Mouse (Mus musculus) natural killer cell, adult 2 months (primary cell): ENCODE data around the gene Ropn1l.
A peak's percentile ranks its signal among the peaks of the same experiment; 100 is the strongest.

Experiments
- DNase-seq, 2 experiments: peaks; one replicate each; pipeline ENCODE4 v3.0.0; 2022; ENCODE audit warnings: low spot score in 2 of 2

Ropn1l gene

DNA sequence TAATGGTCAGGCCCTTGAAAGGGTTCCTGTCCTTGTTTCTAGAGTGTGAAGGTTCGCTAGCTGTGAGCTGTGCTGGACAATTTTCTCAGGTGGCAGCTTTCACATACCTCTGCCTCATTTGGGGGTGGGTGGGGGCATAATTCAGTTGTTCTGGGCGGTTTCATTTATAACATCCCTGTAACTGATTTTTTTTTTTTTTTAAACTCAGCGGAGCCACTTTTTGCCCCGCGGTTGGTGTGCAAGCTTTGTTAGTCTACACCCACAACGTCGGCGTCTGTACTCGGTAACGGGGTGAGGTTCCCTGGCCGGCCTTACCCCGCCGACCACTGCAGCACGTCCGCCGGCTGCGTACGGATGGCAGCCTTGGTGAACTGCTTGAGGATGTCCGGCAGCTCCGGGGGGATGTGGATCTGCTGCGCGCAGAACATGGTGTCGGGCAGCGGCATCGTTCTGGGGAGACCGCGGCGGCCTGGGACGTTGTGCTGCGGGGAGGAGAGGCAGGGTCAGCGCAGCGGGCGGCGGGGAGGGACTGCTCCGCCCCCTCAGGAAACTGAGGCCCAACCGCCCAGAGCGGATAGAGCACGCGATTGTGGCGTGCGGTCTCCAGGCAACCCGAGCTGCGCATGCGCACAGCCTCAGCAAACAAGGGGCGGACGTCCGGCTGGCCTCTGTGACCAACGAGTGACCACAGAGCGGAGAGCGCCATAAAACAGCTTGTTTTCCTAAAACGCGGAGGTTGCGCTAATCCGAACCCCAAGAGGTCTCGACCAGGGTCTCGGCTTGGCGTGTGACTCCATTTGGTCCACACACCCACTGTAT, at the start of gene Ropn1l:
TSS of gene Ropn1l (minus strand) at position 640 of the 819 bp plus-strand sequence.
- peak; percentile 73 to 81 for DNase-seq

DNA sequence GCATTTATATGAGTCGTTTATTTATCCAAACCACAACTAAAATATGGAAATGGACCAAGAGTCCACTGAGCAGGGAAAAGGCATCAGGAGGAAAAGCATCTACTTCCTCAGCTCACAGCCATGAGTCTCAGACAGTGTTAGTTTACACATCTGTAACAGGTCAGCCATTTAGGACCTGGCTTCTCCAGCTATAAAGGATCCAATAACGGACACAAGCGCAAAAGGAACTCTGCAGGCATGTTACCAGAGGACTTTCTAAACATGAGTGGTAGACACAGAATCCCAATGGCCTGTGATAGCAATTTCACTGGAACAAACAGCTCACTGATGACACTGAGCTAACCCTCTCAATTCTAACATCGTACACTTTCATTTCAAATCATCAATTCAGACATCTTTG, 49.5 kb upstream of the Ropn1l start:
- DNase-seq = no peak

DNA sequence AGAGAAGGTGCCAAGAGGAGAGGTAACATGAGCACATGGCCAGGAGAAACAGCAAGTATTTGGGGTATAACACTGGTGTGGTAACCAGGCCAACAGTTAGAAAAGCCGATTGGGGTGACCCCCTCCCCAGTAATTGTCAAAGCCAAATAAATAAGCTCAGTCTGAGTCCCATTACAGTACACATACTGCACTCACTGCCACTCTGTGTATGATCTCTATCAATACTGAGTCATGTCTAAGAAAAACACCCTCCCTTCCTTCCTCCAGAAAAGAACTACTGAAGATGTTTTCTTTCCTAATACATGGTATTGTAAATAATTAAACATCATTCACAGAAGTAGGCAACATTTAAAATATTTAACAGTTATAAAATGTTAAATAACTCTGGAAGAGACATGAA, 48.8 kb upstream of the Ropn1l start:
- DNase-seq = no peak

DNA sequence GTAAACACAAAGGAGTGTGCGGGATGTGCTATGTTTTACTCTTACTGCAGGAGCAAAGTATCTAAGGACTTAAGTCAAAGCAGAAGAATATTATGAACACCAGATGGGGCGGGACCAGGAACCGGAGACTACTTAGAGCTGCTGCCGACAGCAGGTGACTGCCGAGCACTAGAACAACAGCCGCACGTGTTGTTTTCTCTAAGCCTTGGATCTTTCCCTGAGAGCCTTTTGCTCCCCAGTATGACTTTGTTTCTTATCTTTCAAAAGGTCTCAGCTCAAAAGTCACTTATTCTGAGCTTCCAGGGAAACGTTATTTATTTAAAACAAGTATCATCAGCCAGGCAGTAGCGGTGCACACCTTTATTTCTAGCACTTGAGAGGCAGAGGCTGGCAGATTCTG, 41.3 kb upstream of the Ropn1l start:
- no peak for DNase-seq

DNA sequence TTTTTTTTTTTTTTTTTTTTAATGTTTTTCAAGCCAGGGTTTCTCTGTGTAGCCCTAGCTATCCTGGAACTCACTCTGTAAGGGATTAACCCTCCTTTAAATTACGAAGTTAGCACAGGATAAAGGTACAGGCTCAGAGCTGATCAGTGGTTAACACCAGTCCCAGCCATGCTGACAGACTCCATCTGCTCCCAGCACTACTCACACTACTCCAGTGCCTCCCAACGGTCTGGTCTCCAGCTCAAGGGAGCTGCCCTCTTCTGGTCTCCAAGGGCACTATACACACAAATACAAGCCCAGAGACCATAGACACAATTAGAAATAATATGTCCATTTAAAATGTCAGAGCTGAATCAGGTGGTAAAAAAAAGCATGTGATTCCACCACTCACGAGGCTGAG, 40.8 kb upstream of the Ropn1l start:
- DNase-seq = no peak

DNA sequence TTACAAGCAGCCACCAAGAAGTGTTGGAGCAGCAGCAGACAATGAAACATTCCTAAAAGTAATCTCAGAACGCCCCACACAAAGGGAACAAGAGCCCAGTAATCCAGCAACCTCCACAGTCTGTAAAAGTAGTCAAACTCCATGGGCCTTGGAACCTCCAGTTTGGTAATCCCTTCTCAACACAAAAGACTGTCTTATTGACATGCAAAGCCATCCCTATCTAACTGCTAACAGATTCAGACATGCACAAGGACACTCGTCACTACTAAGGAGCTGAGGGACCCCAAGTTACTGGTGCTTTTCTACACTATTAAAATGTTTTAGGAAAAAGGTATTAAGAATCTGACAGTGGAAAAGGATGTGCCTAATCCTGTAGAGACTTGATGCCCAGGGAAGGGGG, 33.9 kb upstream of the Ropn1l start:
- no peak for DNase-seq

DNA sequence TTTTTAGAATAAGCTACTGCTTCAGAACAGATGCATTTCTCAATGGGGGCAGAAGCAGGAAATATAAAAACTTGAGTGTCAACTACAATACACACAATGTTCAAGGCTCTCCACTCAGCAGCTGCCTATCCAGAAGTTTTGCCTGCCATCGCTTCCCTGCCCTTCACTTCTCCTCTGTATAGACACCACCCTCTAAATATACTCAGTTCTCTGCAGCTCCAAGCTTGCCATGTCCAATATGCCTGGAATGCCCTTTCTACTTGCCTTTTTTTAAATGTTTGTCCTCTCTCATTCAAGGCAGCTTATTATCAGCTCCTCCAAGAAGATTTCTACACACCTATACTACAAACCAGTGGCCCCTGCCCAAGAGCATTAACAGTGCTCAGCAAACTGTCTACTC, 23.1 kb upstream of the Ropn1l start:
- DNase-seq = no peak

DNA sequence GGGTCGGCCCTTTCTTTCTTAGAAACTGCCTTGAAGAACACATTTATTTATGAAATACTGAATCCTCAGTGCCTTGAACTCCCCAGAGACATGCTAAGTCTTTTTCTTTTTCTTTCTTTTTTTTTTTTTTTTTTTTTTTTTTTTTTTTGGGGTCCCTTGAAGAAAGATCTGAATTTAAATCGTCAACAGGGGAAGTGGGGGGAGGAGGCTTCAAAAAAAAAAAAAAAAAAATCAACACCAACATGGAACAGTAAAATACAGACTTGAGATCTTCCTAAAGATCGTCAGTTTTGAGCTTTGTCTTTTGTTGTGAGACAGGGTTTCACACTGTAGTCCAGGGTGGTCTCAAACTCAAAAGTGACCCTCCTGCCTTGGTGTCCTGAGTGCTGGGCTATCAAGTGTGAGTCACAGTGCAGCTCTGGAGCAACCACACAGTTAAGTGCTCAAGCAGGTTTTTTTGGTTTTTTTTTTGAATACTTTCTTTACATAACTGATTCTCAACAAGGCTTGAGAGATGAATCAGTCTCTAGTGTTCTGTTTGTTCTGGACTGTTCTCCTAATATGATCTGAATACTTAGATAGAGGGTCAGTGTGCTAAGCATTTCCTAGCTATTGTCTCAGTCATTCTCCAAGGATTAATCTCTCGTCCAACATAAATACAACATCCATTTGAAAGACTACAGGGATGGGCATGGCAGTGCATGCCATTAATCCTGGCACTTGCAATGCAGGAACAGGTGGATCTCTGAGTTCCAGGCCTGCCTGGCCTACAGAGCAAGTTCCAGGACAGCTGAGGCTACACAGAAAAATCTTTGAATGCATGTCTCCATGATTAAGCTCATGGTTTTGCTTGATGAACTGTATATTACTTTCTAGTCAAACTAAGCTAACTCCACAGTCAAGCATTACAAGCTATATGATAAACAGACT, 19.4 kb upstream of the Ropn1l start:
- no peak for DNase-seq

DNA sequence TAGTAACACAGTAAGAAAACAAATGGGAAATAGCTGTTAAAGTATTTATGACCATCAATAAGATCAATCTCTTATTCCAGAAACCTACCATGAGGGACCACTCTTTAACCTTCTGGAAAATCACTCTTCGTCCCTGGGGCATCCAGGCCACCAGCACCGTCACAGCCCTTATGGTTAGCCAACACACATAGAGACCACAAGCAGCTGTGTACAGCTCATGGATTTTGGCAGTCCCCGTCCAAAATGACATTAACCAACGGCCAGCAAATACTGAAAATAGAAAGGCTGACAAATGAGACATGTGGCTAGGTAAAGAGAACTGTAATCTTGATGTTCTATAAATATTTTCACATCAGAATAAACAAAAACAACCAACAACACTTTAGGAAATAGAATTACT, 18.0 kb upstream of the Ropn1l start:
- DNase-seq = no peak

DNA sequence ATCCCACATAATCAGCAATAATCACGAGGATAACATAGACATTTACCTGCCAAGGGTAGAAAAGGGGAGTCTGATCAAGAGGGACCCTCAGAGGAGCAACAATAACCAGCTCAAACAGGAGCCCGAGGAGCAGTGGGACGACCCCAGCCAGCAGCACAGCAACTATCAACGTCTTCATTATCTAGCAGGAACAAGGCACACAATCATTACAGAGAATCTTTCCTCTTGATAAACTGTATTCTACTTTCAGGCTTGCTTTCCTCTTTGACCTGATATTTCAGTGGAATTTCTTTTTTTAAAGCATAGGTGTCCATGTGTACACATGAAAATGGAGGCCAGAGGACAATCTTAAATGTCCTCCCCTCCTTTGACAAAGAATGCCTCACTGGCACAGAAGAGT, 16.0 kb upstream of the Ropn1l start:
- DNase-seq = no peak

DNA sequence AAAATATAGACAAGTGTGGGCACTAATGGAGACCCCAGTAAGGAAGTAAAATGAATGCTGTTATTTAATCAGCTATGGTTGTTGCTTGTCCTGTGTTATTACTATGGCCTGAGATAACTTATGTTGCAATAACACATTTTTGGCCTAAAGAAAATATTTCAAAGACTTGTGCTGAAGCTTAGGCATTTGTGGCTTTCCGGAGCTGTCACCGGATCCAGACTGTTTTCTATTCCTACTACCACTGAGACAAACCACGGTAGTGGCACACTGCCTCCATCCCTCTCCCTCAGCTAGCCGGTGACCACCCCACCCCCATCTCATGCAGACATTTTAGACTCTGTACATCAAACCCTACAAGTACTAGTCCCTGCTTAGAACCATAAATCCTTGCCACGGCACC, 15.3 kb upstream of the Ropn1l start:
- no peak for DNase-seq

DNA sequence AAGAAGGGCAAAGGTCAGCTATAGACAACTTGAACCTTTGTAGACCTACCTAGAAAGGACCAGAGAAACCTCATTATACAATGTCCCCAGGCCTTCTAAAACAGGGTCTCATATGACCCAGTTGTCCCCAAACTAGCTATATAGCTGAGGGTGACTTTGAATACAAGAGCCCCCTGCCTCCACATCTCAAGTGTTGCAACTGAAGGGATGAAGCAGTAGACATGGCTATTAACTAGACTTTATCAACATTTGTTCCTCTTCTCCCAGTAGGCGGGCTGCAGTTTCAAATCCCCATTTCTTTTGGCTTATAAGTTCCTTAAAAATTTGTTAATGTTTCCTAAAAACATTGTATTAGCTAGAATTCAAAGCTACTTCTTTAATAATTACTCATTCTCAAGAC, 13.2 kb upstream of the Ropn1l start:
- no peak for DNase-seq

DNA sequence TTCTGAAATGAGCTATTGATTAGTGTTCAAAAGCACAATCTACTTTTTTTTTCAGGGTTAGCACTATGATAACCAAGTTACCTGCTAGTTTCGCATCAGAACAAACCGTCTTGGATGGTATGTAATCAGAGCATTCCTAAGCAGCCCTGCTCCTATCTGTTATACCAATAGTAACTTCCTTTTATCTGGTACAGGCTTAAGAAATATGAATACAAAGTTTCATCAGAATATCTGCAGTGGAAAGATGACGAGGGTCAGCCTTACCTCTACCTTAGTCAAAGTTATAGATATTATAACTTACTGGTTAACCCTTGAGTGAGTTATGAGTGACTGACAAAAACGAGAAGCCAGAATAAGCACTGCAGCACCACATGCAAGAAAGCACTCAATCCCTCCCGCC, 12.8 kb upstream of the Ropn1l start:
- no peak for DNase-seq

DNA sequence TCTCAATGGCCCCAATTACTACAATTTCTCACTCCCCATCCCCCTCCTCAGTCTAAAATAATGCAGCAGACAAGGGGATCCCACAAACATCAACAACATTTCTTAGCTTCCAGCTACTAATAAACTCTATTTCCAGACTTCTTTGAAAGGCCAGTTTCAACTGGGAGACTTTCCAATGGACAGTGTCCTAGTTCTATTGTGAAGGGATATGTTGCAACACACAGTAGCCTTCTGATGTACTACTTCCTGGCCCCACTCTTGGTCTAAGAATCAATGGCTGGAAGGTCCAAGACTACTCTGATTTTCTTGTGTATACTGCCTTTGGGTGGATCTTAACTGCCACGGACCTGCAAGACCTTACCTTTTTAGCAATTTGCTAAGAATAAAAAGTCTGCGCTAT, 12.3 kb upstream of the Ropn1l start:
- no peak for DNase-seq

DNA sequence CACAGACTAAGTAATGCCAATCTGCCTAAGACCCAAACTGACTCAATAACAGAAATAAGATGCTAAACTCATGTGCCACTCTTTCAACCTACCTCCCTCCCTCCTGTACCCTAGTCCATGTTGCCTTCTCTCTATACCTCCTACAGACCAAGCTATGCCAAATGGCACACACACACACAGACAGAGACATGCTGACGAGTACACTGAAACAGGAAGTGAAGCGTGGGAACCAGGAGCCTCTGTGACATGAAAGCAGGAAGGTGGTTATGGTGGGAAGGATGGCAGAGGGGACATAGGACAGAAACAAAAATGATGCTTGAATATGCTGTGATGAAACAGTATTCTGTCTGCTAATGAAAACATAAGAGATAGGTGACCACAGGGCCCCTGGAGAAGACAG, 7.0 kb upstream of the Ropn1l start:
- DNase-seq = no peak

DNA sequence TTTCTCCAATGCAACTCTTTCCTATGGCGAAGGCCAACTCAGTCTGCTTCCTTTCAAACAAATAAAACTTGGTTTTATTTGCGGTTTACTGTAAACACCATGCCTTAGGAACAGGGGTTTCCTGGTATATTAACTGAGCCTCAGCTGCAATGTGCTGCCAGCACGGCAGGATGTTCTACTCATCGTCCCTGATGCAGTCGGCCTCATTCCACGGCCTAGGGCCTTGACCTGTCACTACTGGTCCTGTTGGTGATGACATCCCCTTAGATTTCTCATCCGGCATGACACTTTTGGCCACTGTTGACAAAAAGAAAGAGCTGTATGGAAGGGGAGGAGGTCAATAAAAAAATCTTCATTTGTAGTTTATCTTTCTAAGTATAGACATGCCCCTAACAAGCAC, 4.5 kb upstream of the Ropn1l start:
- no peak for DNase-seq

DNA sequence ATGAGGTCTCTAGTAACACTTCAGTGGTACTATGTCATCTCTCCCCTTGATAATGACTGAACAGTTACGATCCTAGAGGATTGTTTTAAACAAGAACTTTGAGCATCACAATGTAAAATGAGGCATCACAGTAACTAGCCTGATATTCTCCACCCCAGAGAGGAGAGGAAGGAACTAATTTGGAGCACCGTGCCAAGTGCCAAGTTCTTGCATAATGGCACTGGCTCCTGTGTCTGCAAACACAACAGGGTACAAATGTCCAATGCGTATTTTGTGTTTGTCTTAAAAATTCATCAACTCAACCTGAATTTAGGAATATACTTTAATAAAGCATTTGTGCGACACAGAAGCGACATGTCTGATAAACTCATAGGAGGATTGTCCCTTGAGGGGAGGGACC, 2.8 kb upstream of the Ropn1l start:
- no peak for DNase-seq

DNA sequence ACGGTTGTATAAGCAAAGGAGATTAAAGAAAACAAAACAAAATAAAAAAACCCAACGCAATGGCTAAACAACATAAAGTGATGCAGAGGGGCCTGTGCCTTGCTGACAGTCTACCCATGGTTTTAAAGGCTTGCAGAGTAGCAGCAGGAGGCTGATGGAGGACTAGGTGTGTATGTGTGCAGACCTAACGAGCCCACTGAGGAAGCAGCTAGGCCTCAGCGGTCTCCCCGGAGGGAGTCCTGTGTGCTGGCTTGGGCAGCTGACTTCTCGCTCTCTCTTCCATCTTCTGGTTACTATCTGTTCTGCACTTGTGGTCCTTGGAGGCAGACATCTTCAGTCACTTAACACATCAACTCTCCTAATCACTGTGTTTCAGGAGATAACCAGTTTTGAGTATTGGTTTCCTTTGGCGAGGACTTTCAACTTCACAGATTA, 1.3 kb upstream of the Ropn1l start:
- no peak for DNase-seq

DNA sequence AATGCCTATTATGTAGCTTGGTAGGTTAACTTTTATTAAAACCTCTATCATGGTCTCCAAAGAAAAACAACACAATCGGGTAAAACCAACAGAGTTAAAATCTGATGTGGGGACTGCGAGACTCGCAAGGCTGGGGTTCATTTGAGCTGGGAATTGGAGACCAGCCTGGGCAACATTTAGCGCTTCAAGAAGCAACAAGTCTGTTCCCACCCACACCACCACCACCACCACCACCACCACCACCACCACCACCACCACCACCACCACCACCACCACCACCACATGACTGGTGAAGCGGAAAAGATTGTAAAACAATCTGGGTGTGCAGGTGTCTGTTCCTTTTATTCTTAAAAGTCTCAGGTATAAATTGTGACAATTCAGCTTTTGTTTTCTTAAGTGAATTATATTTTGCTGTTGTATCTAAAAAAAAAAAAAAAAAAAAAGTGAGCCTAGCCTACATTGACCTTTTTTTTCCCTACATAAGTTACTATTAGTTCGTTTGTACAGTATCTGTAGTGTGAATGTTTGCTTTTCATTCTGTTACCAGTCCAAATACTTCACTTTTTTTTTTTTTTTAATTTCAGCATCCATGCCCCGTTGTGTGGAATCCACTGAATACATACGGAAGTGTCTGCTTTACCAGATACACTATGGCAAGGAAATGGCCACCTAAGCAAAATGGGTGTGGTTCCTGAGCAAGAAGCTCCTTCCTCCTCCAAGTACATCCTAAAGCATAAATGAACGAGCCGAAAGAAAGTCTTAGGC, 741 bp upstream of the Ropn1l start:
- no peak for DNase-seq

DNA sequence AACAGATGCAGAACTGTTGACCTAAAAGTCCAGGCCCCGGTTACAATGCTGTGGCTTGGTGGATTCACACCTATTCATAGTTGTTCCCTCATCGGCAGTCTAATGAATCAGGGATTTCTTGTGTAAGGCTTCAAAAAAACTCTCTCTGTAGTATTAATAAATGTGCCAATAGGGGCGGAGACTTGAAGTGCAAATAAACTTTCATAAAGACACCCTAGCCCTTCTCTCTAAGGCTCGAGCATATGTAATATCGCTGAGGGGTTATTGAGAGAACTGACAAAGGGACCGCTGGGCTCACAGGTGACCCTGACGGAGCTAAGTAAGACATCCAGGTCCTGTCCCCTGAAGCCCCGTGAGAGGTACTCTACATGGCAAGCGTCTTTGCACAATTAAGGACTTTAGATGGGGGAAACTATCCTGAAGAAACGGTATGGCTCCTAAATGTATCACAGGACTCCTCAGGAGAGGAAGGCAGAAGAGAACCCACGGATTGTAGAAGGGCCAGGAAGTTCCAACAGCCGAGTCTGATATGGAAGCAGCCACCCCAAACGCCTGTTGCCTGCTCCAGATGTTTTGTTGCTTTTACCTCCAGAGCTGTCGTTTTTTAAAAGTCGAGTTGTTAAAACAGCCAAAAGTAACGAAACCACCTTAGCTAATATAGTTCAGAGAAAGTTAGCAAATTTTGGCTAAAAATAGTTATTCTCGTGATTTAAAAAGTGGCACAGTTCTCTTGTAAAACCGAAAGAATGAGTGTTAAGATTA, 1.0 kb downstream of the Ropn1l start:
- DNase-seq = no peak

DNA sequence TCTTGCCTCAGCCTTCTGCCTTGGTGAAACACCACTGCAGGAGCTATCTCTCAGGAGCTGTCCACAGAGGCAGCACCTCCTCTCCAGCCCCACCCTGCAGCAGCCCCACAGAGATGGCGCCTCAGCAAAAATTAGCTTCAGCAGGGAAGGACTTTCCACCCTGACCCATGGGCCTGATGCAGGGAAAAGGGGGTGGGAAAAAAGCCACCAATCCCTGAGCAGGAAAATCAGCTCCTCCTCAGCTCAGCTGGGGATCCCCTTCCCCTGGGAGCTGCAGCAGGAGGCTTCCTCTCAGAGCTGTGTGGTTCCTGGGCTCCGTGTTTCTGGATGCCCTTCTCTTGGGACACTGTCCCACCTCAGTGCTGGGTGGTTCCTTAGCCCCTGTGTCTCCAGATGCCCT, 3.8 kb downstream of the Ropn1l start:
- no peak for DNase-seq
